Mouse (Mus musculus) lung, adult 2 months (tissue): ENCODE results near the gene Arih2. TPM values are rescaled to one million over a fixed set of nuclear protein-coding genes. Genes with fewer than 3 reads are reported as not detected.

Source experiments
- DNase-seq: peaks from one replicate; pipeline ENCODE4 v3.0.0; 2022
- H3K4me1 ChIP-seq: fragments of 200-500 bp; 2 replicates; pipeline ENCODE4 v1.6.1; 2011; ENCODE audit warnings: low read length; ENCODE audit not compliant: control insufficient read depth, insufficient read depth
- H3K4me3 ChIP-seq: fragments of 200-500 bp; replicated peaks from 2 replicates; pipeline ENCODE3; 2011; ENCODE audit warnings: low read depth, mild to moderate bottlenecking, control low read depth, low read length; ENCODE audit errors: extremely low read depth
- CTCF ChIP-seq: fragments of 200-500 bp; IDR thresholded peaks from 2 replicates; pipeline ENCODE4 v1.5.1; 2011; ENCODE audit warnings: mild to moderate bottlenecking, low read length, control low read depth; ENCODE audit not compliant: insufficient read depth
- POLR2A ChIP-seq: fragments of 200-500 bp; IDR thresholded peaks from 2 replicates; pipeline ENCODE4 v1.6.1; 2011; ENCODE audit warnings: low read depth, mild to moderate bottlenecking, control low read depth, low read length, borderline replicate concordance; ENCODE audit errors: extremely low read depth
- WGBS: fragments of 180-500 bp; shearing (Covaris S2); methylation state at CpG from one replicate; pipeline ENCODE4 v1.1.7; 2018; 5-methylcytosine and 5-hydroxymethylcytosine counted together
- polyA plus RNA-seq: library from polyadenylated mRNA; depleted of rRNA; stranded (reverse); fragments of >200 nt; gene quantifications from 2 replicates; pipeline ENCODE4 v1.2.3, GENCODE M21; 2012

The Arih2 gene
- polyA plus RNA-seq, 1 experiment: 35.4 TPM

- TF ChIP-seq CTCF (no peak), POLR2A (no peak)
- no peaks in the 10 kb centered on the region; the same call in 1 of the 2 replicates for H3K4me1 ChIP-seq
- no peak overlapping the region for H3K4me3 ChIP-seq
- 73% methylated on average over 10 of the region's 10 CpGs for WGBS
- no peak for DNase-seq
Measured at GRCm38 (mm10) chr9:108654566-108655464, 5.6 kb upstream of the Arih2 start.

- Histone ChIP-seq H3K4me3 (peak overlapping the region; percentile 71), H3K4me1 (peaks cover 11% of the 10 kb centered on the region)
- no peak for DNase-seq
- TF ChIP-seq POLR2A: no peak
- no peak for TF ChIP-seq CTCF
- 15% methylated on average over 29 of the region's 29 CpGs for WGBS
Measured at GRCm38 (mm10) chr9:108649561-108650440, 615 bp upstream of the Arih2 start.

- Histone ChIP-seq H3K4me3 (peak overlapping the region; percentile 71), H3K4me1 (peaks cover 11% of the 10 kb centered on the region)
- DNase-seq: no peak
- 14% methylated on average over 10 of the region's 10 CpGs for WGBS
- no peak for TF ChIP-seq POLR2A
- no peak for TF ChIP-seq CTCF
Measured at GRCm38 (mm10) chr9:108648166-108648565, 1.0 kb downstream of the Arih2 start.

- DNase-seq: no peak
- 89% methylated on average over 2 of the region's 2 CpGs for whole genome bisulfite sequencing
Measured at GRCm38 (mm10) chr9:108639825-108640224, 9.4 kb downstream of the Arih2 start.

GRCm38 (mm10) chr9:108635415-108635814 lies 13.8 kb downstream of the Arih2 start:
- DNase-seq: no peak
- WGBS: 77% methylated on average over 2 of the region's 2 CpGs
- Histone ChIP-seq H3K4me1 (no peaks in the 10 kb centered on the region), H3K4me3 (no peak overlapping the region)
- no peak for TF ChIP-seq POLR2A

More at GRCm38 (mm10) chr9:108639825-108640224, 9.4 kb downstream of the Arih2 start:
- TF ChIP-seq POLR2A: no peak
- TF ChIP-seq CTCF: no peak
- no peak overlapping the region for H3K4me3 ChIP-seq
- no peaks in the 10 kb centered on the region for H3K4me1 ChIP-seq

GRCm38 (mm10) chr9:108633846-108634245 lies 15.3 kb downstream of the Arih2 start:
- Histone ChIP-seq H3K4me3 (no peak overlapping the region), H3K4me1 (no peaks in the 10 kb centered on the region)
- no peak for TF ChIP-seq CTCF
- TF ChIP-seq POLR2A: no peak
- DNase-seq: no peak
- WGBS: 53% methylated on average over 2 of the region's 2 CpGs

GRCm38 (mm10) chr9:108632375-108632774 lies 16.8 kb downstream of the Arih2 start:
- peaks cover 3% of the 10 kb centered on the region; the same call in 1 of the 2 replicates for H3K4me1 ChIP-seq
- 68% methylated on average over 5 of the region's 5 CpGs for WGBS
- DNase-seq: no peak
- no peak for TF ChIP-seq CTCF
- TF ChIP-seq POLR2A: no peak
- no peak overlapping the region for H3K4me3 ChIP-seq

GRCm38 (mm10) chr9:108631631-108632256 lies 17.4 kb downstream of the Arih2 start:
- Histone ChIP-seq H3K4me3 (no peak overlapping the region), H3K4me1 (peaks cover 3% of the 10 kb centered on the region; the same call in 1 of the 2 replicates)
- TF ChIP-seq POLR2A: no peak
- no peak for TF ChIP-seq CTCF
- no peak for DNase-seq
- WGBS: 74% methylated on average over 5 of the region's 5 CpGs

GRCm38 (mm10) chr9:108630683-108631082 lies 18.5 kb downstream of the Arih2 start:
- no peak for TF ChIP-seq CTCF
- TF ChIP-seq POLR2A: no peak
- 50% methylated on average over 1 of the region's 1 CpGs for WGBS
- Histone ChIP-seq H3K4me1 (peaks cover 5% of the 10 kb centered on the region), H3K4me3 (no peak overlapping the region)
- DNase-seq: no peak
